In the genomic region with DNA sequence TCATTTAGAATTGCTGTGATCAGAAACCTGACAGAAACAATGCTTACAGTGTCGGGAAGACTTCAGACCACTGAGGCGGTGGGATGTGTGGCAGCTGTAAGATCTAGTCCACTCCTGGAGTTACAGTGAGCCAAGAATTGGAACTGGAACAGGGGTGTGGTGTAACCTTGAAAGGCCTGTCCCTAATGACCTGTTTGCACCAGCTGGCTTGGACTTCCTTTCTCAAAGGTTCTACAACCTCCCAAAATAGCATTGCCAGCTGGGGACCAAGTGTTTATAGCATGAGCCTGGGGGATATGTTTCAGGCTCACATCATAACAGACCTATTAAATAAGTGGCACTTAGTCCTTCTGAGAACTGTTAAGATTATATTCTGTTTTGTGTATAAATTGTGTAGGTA, we compare ENCODE assay signal across 25 mouse cellular contexts. TPM values are rescaled to one million over a fixed set of nuclear protein-coding genes. Genes with fewer than 3 reads are reported as not detected.
A peak's percentile ranks its signal among the peaks of the same experiment; 100 is the strongest.
DNase-seq lines count a peak whose midpoint lies in the region; ATAC-seq and TF ChIP-seq lines count a peak whose summit lies in the region.
"Had no signal": no experiment of that assay in that cellular context is flagged by ENCODE, and none has a peak within 500 bp of the region (broad histone marks: within the 10 kb centered on the region; RNA-seq: fewer than 3 reads in every experiment).

No protein-coding gene starts in this region.

- no peak for TF ChIP-seq POLR2A in limb, embryonic 14.5 days (IDR thresholded peaks at IDR 0.05; ENCODE audit: borderline replicate concordance, extremely low read depth, insufficient read depth, insufficient read length)
- no peak for TF ChIP-seq POLR2A in kidney, adult 2 months (IDR thresholded peaks at IDR 0.05; ENCODE audit: low read depth, low read length)

- peak; percentile 24 to 31 for DNase-seq in gastrocnemius, adult 8-10 months (ENCODE audit: low spot score in 2 of 2)
- no peak for DNase-seq in gastrocnemius, postnatal 10 days
- peak; percentile 26 for DNase-seq in lung, postnatal 10 days
- DNase-seq in lung, postnatal 25 days (ENCODE audit: low spot score): no peak
- peak; percentile 35 for DNase-seq in limb, embryonic 14.5 days (ENCODE audit: low spot score)
- no peak for DNase-seq in kidney, adult 2 months
- DNase-seq: adrenal gland, postnatal 14 days; B cell, adult 2 months; cerebellum, adult 11 months; cerebellum, adult 9-10 months; cerebellum, postnatal 36 days; kidney, adult 18-20 months; kidney, postnatal 4 days; lung, embryonic 14.5 days; lung, postnatal 36 days; thymus, postnatal 4 days had no signal

- no peak overlapping the region for H3K27ac ChIP-seq in limb, embryonic 14.5 days (replicated peaks; ENCODE audit: low read depth, low read length)
- no peak overlapping the region for H3K27ac ChIP-seq in kidney, adult 2 months (ENCODE audit: insufficient read depth, low read depth, low read length)
- H3K27ac ChIP-seq: embryonic facial prominence, embryonic 12.5 days; forebrain, embryonic 10.5 days; forebrain, embryonic 15.5 days; hindbrain, embryonic 15.5 days; kidney, postnatal 0 days; liver, embryonic 15.5 days; midbrain, embryonic 13.5 days had no signal

- ATAC-seq in limb, embryonic 14.5 days (ENCODE audit: low FRiP score, low read depth): peak; percentile 65
- ATAC-seq: forebrain, embryonic 15.5 days; inflammation-experienced regulatory T-cells, adult 6 months; midbrain, embryonic 13.5 days had no signal

- no peaks in the 10 kb centered on the region for H3K27me3 ChIP-seq in limb, embryonic 14.5 days (ENCODE audit: control insufficient read depth, insufficient read depth, low read length)
- H3K27me3 ChIP-seq in kidney, adult 2 months (replicated peaks; ENCODE audit: control insufficient read depth, insufficient read depth, low read length): no peaks in the 10 kb centered on the region
- H3K27me3 ChIP-seq: forebrain, embryonic 15.5 days; hindbrain, embryonic 15.5 days; liver, embryonic 15.5 days; midbrain, embryonic 13.5 days had no signal

- WGBS in limb, embryonic 14.5 days: 30% methylated on average over 2 of the region's 2 CpGs
- 77% methylated on average over 2 of the region's 2 CpGs for WGBS in kidney, adult 2 months

- H3K4me3 ChIP-seq in limb, embryonic 14.5 days (replicated peaks; ENCODE audit: low read length): no peak overlapping the region
- no peak overlapping the region for H3K4me3 ChIP-seq in kidney, adult 2 months (ENCODE audit: insufficient read depth, low read depth, low read length)
- H3K4me3 ChIP-seq: embryonic facial prominence, embryonic 12.5 days; forebrain, embryonic 10.5 days; forebrain, embryonic 15.5 days; hindbrain, embryonic 15.5 days; liver, embryonic 15.5 days; midbrain, embryonic 13.5 days had no signal

- no peaks in the 10 kb centered on the region for H3K36me3 ChIP-seq in limb, embryonic 14.5 days (ENCODE audit: control insufficient read depth, insufficient read depth, low read length)
- H3K36me3 ChIP-seq in kidney, adult 2 months (ENCODE audit: control insufficient read depth, insufficient read depth, low read length): no peaks in the 10 kb centered on the region
- H3K36me3 ChIP-seq: embryonic facial prominence, embryonic 12.5 days; forebrain, embryonic 10.5 days; forebrain, embryonic 15.5 days; hindbrain, embryonic 15.5 days; liver, embryonic 15.5 days; midbrain, embryonic 13.5 days had no signal

- no peak for TF ChIP-seq CTCF in kidney, adult 2 months (conservative IDR thresholded peaks at IDR 0.05; ENCODE audit: insufficient read depth, insufficient read length, low read depth, low read length)

- no peaks in the 10 kb centered on the region for H3K9me3 ChIP-seq in limb, embryonic 14.5 days (ENCODE audit: control insufficient read depth, low read length)
- H3K9me3 ChIP-seq: embryonic facial prominence, embryonic 12.5 days; forebrain, embryonic 10.5 days; forebrain, embryonic 15.5 days; hindbrain, embryonic 15.5 days; liver, embryonic 15.5 days; midbrain, embryonic 13.5 days had no signal

- no peak overlapping the region for H3K4me2 ChIP-seq in limb, embryonic 14.5 days (replicated peaks; ENCODE audit: low read depth, low read length, severe bottlenecking)
- H3K4me2 ChIP-seq: embryonic facial prominence, embryonic 12.5 days; forebrain, embryonic 15.5 days; heart, embryonic 11.5 days; hindbrain, embryonic 15.5 days; liver, embryonic 15.5 days; lung, embryonic 14.5 days; midbrain, embryonic 13.5 days had no signal

- peaks cover 4% of the 10 kb centered on the region; the same call in 1 of the 2 replicates for H3K4me1 ChIP-seq in limb, embryonic 14.5 days (ENCODE audit: control insufficient read depth, insufficient read depth, low read length)
- no peaks in the 10 kb centered on the region for H3K4me1 ChIP-seq in kidney, adult 2 months (ENCODE audit: control insufficient read depth, insufficient read depth, low read length)
- H3K4me1 ChIP-seq: embryonic facial prominence, embryonic 12.5 days; forebrain, embryonic 10.5 days; forebrain, embryonic 15.5 days; hindbrain, embryonic 15.5 days; midbrain, embryonic 13.5 days had no signal

- no peak overlapping the region for H3K9ac ChIP-seq in limb, embryonic 14.5 days (ENCODE audit: low read depth, low read length, severe bottlenecking)
- H3K9ac ChIP-seq: embryonic facial prominence, embryonic 12.5 days; forebrain, embryonic 15.5 days; hindbrain, embryonic 15.5 days; liver, embryonic 15.5 days; lung, embryonic 14.5 days; midbrain, embryonic 13.5 days had no signal

RNA-seq across cellular contexts. Expression of gene Jak1, which starts 15.0 kb away (rescaled TPM):
- total RNA-seq in gastrocnemius, adult 8-10 months (2022): 100 to 1,000 TPM in 3 of 4 experiments, 10 to 100 TPM in 1; 92.6 to 112 (median 104) TPM
- 100 to 1,000 TPM; 110 to 129 TPM for total RNA-seq in gastrocnemius, postnatal 10 days (2021)
- polyA plus RNA-seq in limb, embryonic 14.5 days (2012; rRNA removed): 50.0 and 59.7 TPM in 2 replicates
- polyA plus RNA-seq in limb, embryonic 14.5 days (2014; fragmentation: Nextera tagmentation; extraction: Ambion mirVana): 105 and 111 TPM in 2 replicates
- polyA plus RNA-seq in kidney, adult 2 months (2012; rRNA removed): 38.5 and 46.5 TPM in 2 replicates

Comparison
In these comparisons a context has a peak if more than half of its experiments do, and no peak if none do; other contexts are left out.
1. DNase-seq: peak in gastrocnemius, adult 8-10 months (2 of 2), lung, postnatal 10 days (single experiment) and limb, embryonic 14.5 days (single experiment); none in gastrocnemius, postnatal 10 days (single experiment), lung, postnatal 25 days (single experiment) and kidney, adult 2 months (single experiment).